Mouse (Mus musculus): ENCODE results near the gene Ankrd23.

GRCm38 (mm10) chr1:36530485-36530884 is 6.2 kb downstream of the Ankrd23 start:
- TF ChIP-seq CTCF (IDR thresholded peaks at IDR 0.05; ENCODE audit: extremely low read depth, insufficient read length, insufficient replicate concordance, low read depth, low read length) = no peak
- no peak for TF ChIP-seq POLR2A (IDR thresholded peaks at IDR 0.05; ENCODE audit: low read depth, low read length)
